Mouse (Mus musculus) myocyte (in vitro differentiated cells): Measurements from ENCODE around the gene Palld. TPM values are rescaled to one million over a fixed set of nuclear protein-coding genes. Genes with fewer than 3 reads are reported as not detected.

Experiments
- H3K27me3 ChIP-seq: one replicate; pipeline ENCODE4 v1.6.1; 2011; ENCODE audit not compliant: control insufficient read depth, insufficient read depth, insufficient read length
- H3K36me3 ChIP-seq: one replicate; pipeline ENCODE4 v1.6.1; 2011; ENCODE audit not compliant: control insufficient read depth, insufficient read depth
- H3K4me2 ChIP-seq: one replicate; pipeline ENCODE4 v1.6.1; 2011; ENCODE audit warnings: low read depth, control low read depth
- H3K4me3 ChIP-seq: one replicate; pipeline ENCODE4 v1.5.1; 2011; ENCODE audit warnings: mild to moderate bottlenecking, control low read depth, moderate library complexity
- H3K79me2 ChIP-seq: one replicate; pipeline ENCODE4 v1.6.1; 2011; ENCODE audit not compliant: control insufficient read depth, insufficient read depth
- H3ac ChIP-seq: one replicate; pipeline ENCODE4 v1.6.1; 2011; ENCODE audit not compliant: control insufficient read depth, insufficient read length
- CEBPB ChIP-seq: IDR thresholded peaks from 2 replicates; pipeline ENCODE4 v1.6.1; 2011; ENCODE audit warnings: mild to moderate bottlenecking, moderate library complexity; ENCODE audit not compliant: poor library complexity, insufficient read depth, severe bottlenecking
- E2F4 ChIP-seq: IDR thresholded peaks from one replicate; pipeline ENCODE4 v1.6.1; 2011; ENCODE audit warnings: mild to moderate bottlenecking, control low read depth, moderate library complexity; ENCODE audit not compliant: insufficient read depth
- MAX ChIP-seq: IDR thresholded peaks from one replicate; pipeline ENCODE4 v1.6.1; 2011; ENCODE audit warnings: low read depth, mild to moderate bottlenecking, control low read depth
- MYOD1 ChIP-seq, 3 experiments: IDR thresholded peaks; one replicate each; pipeline ENCODE4 v1.6.1; 2011; ENCODE audit warnings: control low read depth in 2 of 3, low read depth in 2 of 3, mild to moderate bottlenecking in 2 of 3, moderate library complexity in 1 of 3; ENCODE audit not compliant: insufficient read length in 2 of 3, control insufficient read depth in 1 of 3
- MYOG ChIP-seq, 3 experiments: IDR thresholded peaks; one replicate each; pipeline ENCODE4 v1.6.1; 2011; ENCODE audit warnings: control low read depth in 2 of 3, low read depth in 2 of 3, mild to moderate bottlenecking in 2 of 3; ENCODE audit not compliant: insufficient read length in 2 of 3, control insufficient read depth in 1 of 3, insufficient read depth in 1 of 3
- POLR2A ChIP-seq: IDR thresholded peaks from one replicate; pipeline ENCODE4 v1.6.1; 2011; ENCODE audit warnings: low read depth, mild to moderate bottlenecking, control low read depth, moderate library complexity; ENCODE audit not compliant: insufficient read length
- POLR2AphosphoS2 ChIP-seq: IDR thresholded peaks from one replicate; pipeline ENCODE4 v1.6.1; 2011; ENCODE audit warnings: low read depth, control low read depth; ENCODE audit not compliant: insufficient read length
- REST ChIP-seq: IDR thresholded peaks from one replicate; pipeline ENCODE4 v1.6.1; 2011; ENCODE audit warnings: mild to moderate bottlenecking, control low read depth, moderate library complexity; ENCODE audit not compliant: insufficient read depth, insufficient read length
- SRF ChIP-seq: IDR thresholded peaks from one replicate; pipeline ENCODE4 v1.6.1; 2011; ENCODE audit warnings: low read depth; ENCODE audit not compliant: control insufficient read depth, insufficient read length
- TCF12 ChIP-seq: IDR thresholded peaks from one replicate; pipeline ENCODE4 v1.6.1; 2011; ENCODE audit warnings: mild to moderate bottlenecking, control low read depth; ENCODE audit not compliant: poor library complexity, insufficient read depth, severe bottlenecking
- TCF3 ChIP-seq: IDR thresholded peaks from one replicate; pipeline ENCODE4 v1.6.1; 2011; ENCODE audit warnings: low read depth, control low read depth; ENCODE audit not compliant: insufficient read length
- USF1 ChIP-seq: IDR thresholded peaks from one replicate; pipeline ENCODE4 v1.6.1; 2011; ENCODE audit warnings: low read depth, mild to moderate bottlenecking, control low read depth, moderate library complexity
- polyA plus RNA-seq: library from polyadenylated mRNA; unstranded; fragments of >200 nt; fragmentation: generic; extraction: Trizol; gene quantifications from one replicate; pipeline ENCODE4 v1.2.1, GENCODE M21; 2012; ENCODE audit warnings: missing spikeins

Palld gene
- polyA plus RNA-seq, 1 experiment = 52.4 TPM

GRCm38 (mm10) chr8:61897402-61897801 lies 5.1 kb downstream of the Palld start:
- H3K4me3 ChIP-seq = no peak overlapping the region
- H3ac ChIP-seq = no peak overlapping the region
- TF ChIP-seq MAX = no peak
- no peak for TF ChIP-seq USF1
- no peak for TF ChIP-seq POLR2A
- TF ChIP-seq CEBPB = no peak
- no peak for TF ChIP-seq SRF
- peak in 2 of 3 experiments; percentile 24 to 94 for TF ChIP-seq MYOD1 (IDR thresholded peaks at IDR 0.05; ENCODE audit: control insufficient read depth in 1 of 3, insufficient read length in 2 of 3, low read depth in 2 of 3)
- peak in 1 of 3 experiments; percentile 54 for TF ChIP-seq MYOG (IDR thresholded peaks at IDR 0.05; ENCODE audit: control insufficient read depth in 1 of 3, insufficient read depth in 1 of 3, insufficient read length in 2 of 3, low read depth in 2 of 3)
- H3K36me3 ChIP-seq = no peaks in the 10 kb centered on the region
- H3K27me3 ChIP-seq = no peaks in the 10 kb centered on the region
- H3K4me2 ChIP-seq = peak overlapping the region; percentile 42
- peaks cover 21% of the 10 kb centered on the region for H3K79me2 ChIP-seq

GRCm38 (mm10) chr8:61896742-61897141 lies 5.7 kb downstream of the Palld start:
- peaks cover 21% of the 10 kb centered on the region for H3K79me2 ChIP-seq
- H3ac ChIP-seq = no peak overlapping the region
- no peaks in the 10 kb centered on the region for H3K27me3 ChIP-seq
- peak overlapping the region; percentile 6 for H3K4me2 ChIP-seq
- H3K36me3 ChIP-seq = no peaks in the 10 kb centered on the region
- no peak for TF ChIP-seq MYOG (IDR thresholded peaks at IDR 0.05; ENCODE audit: control insufficient read depth in 1 of 3, insufficient read depth in 1 of 3, insufficient read length in 2 of 3, low read depth in 2 of 3)
- TF ChIP-seq E2F4 = no peak
- no peak for TF ChIP-seq TCF12
- TF ChIP-seq SRF = no peak
- TF ChIP-seq USF1 = no peak
- TF ChIP-seq POLR2AphosphoS2 = no peak
- TF ChIP-seq MYOD1 (IDR thresholded peaks at IDR 0.05; ENCODE audit: control insufficient read depth in 1 of 3, insufficient read length in 2 of 3, low read depth in 2 of 3) = no peak
- no peak for TF ChIP-seq REST
- no peak for TF ChIP-seq TCF3
- no peak for TF ChIP-seq POLR2A
- TF ChIP-seq MAX = no peak
- H3K4me3 ChIP-seq = no peak overlapping the region

GRCm38 (mm10) chr8:61894062-61894461 lies 8.4 kb downstream of the Palld start:
- H3ac ChIP-seq = no peak overlapping the region
- no peak for TF ChIP-seq USF1
- no peak for TF ChIP-seq MAX
- TF ChIP-seq SRF = no peak
- no peak for TF ChIP-seq REST
- no peak overlapping the region for H3K4me2 ChIP-seq
- peaks cover 3% of the 10 kb centered on the region for H3K79me2 ChIP-seq
- no peak overlapping the region for H3K4me3 ChIP-seq
- no peaks in the 10 kb centered on the region for H3K36me3 ChIP-seq
- H3K27me3 ChIP-seq = no peaks in the 10 kb centered on the region

GRCm38 (mm10) chr8:61877607-61878006 lies 24.9 kb downstream of the Palld start:
- TF ChIP-seq E2F4 (no peak), MYOD1 (IDR thresholded peaks at IDR 0.05; ENCODE audit: control insufficient read depth in 1 of 3, insufficient read length in 2 of 3, low read depth in 2 of 3) (no peak), SRF (no peak), TCF12 (no peak), REST (no peak), CEBPB (no peak), MAX (no peak), USF1 (no peak), POLR2AphosphoS2 (no peak), MYOG (IDR thresholded peaks at IDR 0.05; ENCODE audit: control insufficient read depth in 1 of 3, insufficient read depth in 1 of 3, insufficient read length in 2 of 3, low read depth in 2 of 3) (no peak)
- H3ac ChIP-seq = no peak overlapping the region
- no peak overlapping the region for H3K4me2 ChIP-seq
- no peaks in the 10 kb centered on the region for H3K36me3 ChIP-seq
- no peaks in the 10 kb centered on the region for H3K79me2 ChIP-seq
- H3K27me3 ChIP-seq = no peaks in the 10 kb centered on the region
- no peak overlapping the region for H3K4me3 ChIP-seq

GRCm38 (mm10) chr8:61875290-61875689 lies 27.2 kb downstream of the Palld start:
- Histone ChIP-seq H3K27me3 (no peaks in the 10 kb centered on the region), H3K79me2 (no peaks in the 10 kb centered on the region), H3K4me3 (no peak overlapping the region), H3ac (no peak overlapping the region), H3K4me2 (no peak overlapping the region), H3K36me3 (no peaks in the 10 kb centered on the region)
- TF ChIP-seq CEBPB = no peak
- no peak for TF ChIP-seq REST
- TF ChIP-seq MYOG (IDR thresholded peaks at IDR 0.05; ENCODE audit: control insufficient read depth in 1 of 3, insufficient read depth in 1 of 3, insufficient read length in 2 of 3, low read depth in 2 of 3) = no peak
- no peak for TF ChIP-seq USF1
- TF ChIP-seq POLR2A = no peak
- no peak for TF ChIP-seq E2F4
- TF ChIP-seq TCF3 = no peak
- TF ChIP-seq MAX = no peak
- no peak for TF ChIP-seq POLR2AphosphoS2
- no peak for TF ChIP-seq MYOD1 (IDR thresholded peaks at IDR 0.05; ENCODE audit: control insufficient read depth in 1 of 3, insufficient read length in 2 of 3, low read depth in 2 of 3)
- TF ChIP-seq TCF12 = no peak
- TF ChIP-seq SRF = no peak
